Mouse (Mus musculus) ES-E14 (cell line): Measurements from ENCODE around the gene Rab37. TPM values are rescaled to one million over a fixed set of nuclear protein-coding genes. Genes with fewer than 3 reads are reported as not detected.
A peak's percentile ranks its signal among the peaks of the same experiment; 100 is the strongest.

Experiments
- DNase-seq: peaks from one replicate; pipeline ENCODE4 v3.0.0-alpha.2; 2013; ENCODE audit warnings: low read depth, low spot score
- H3K27ac ChIP-seq: 2 replicates; pipeline ENCODE4 v1.5.1; 2012; ENCODE audit warnings: low read depth, mild to moderate bottlenecking, low read length, moderate library complexity, mixed read lengths; ENCODE audit not compliant: poor library complexity, insufficient read depth, severe bottlenecking
- H3K36me3 ChIP-seq: 2 replicates; pipeline ENCODE4 v1.6.1; 2012; ENCODE audit warnings: mild to moderate bottlenecking, low read length, moderate library complexity, mixed read lengths; ENCODE audit not compliant: control insufficient read depth, poor library complexity, insufficient read depth, severe bottlenecking
- H3K4me1 ChIP-seq, 2 experiments: fragments of 150-350 bp in 1 of 2; sonication (generic) in 1 of 2; 2 replicates each; pipeline ENCODE4 v1.6.1; 2012; ENCODE audit warnings: low read length in 2 of 2, mild to moderate bottlenecking in 1 of 2, mixed read lengths in 1 of 2; ENCODE audit not compliant: control insufficient read depth in 2 of 2, insufficient read depth in 2 of 2, poor library complexity in 1 of 2
- H3K4me3 ChIP-seq, 2 experiments: fragments of 150-350 bp in 1 of 2; sonication (generic) in 1 of 2; 2 replicates each; pipeline ENCODE4 v1.5.1; 2012; ENCODE audit warnings: low read length in 2 of 2, low read depth in 1 of 2, mild to moderate bottlenecking in 1 of 2, mixed read lengths in 1 of 2; ENCODE audit not compliant: insufficient read depth in 1 of 2, poor library complexity in 1 of 2, severe bottlenecking in 1 of 2
- H3K9ac ChIP-seq: 2 replicates; pipeline ENCODE4 v1.6.1; 2012; ENCODE audit warnings: low read depth, mild to moderate bottlenecking, low read length, mixed read lengths; ENCODE audit not compliant: poor library complexity, insufficient read depth, severe bottlenecking
- H3K9me3 ChIP-seq: fragments of 150-350 bp; sonication (generic); 2 replicates; pipeline ENCODE4 v1.6.1; 2012; ENCODE audit warnings: low read depth, mild to moderate bottlenecking, low read length; ENCODE audit not compliant: control insufficient read depth, insufficient read depth
- CHD2 ChIP-seq: IDR thresholded peaks from 2 replicates; pipeline ENCODE4 v1.6.1; 2014; ENCODE audit warnings: mild to moderate bottlenecking, low read depth, low read length, inconsistent platforms
- HCFC1 ChIP-seq: IDR thresholded peaks from 2 replicates; pipeline ENCODE4 v1.6.1; 2012; ENCODE audit warnings: low read length, inconsistent platforms, borderline replicate concordance; ENCODE audit not compliant: insufficient read depth
- MAFK ChIP-seq: IDR thresholded peaks from 2 replicates; pipeline ENCODE4 v1.6.1; 2014; ENCODE audit warnings: mild to moderate bottlenecking, low read depth, low read length, inconsistent platforms; ENCODE audit not compliant: insufficient read depth
- ZC3H11A ChIP-seq: IDR thresholded peaks from 2 replicates; pipeline ENCODE4 v1.6.1; 2012; ENCODE audit warnings: low read depth, mild to moderate bottlenecking, inconsistent platforms, low read length, borderline replicate concordance
- ZNF384 ChIP-seq: IDR thresholded peaks from 2 replicates; pipeline ENCODE4 v1.6.1; 2012; ENCODE audit warnings: low read depth, low read length, inconsistent platforms
- in situ Hi-C, 2 experiments: fragments of 600-800 bp; cut with MboI; formaldehyde crosslinking; loops; one replicate each; pipeline ENCODE4 v1.15.1; 2025; ENCODE audit warnings: low sequenced_read_pairs in 2 of 2, inconsistent platforms in 1 of 2; ENCODE audit not compliant: unreplicated experiment in 2 of 2
- total RNA-seq: library from RNA; depleted of rRNA; stranded (reverse); fragments of 300-350 nt; gene quantifications from 2 replicates; pipeline ENCODE4 v1.2.3, GENCODE M21; 2012

Rab37 gene
- total RNA-seq, 1 experiment, result 0.67 TPM

DNA sequence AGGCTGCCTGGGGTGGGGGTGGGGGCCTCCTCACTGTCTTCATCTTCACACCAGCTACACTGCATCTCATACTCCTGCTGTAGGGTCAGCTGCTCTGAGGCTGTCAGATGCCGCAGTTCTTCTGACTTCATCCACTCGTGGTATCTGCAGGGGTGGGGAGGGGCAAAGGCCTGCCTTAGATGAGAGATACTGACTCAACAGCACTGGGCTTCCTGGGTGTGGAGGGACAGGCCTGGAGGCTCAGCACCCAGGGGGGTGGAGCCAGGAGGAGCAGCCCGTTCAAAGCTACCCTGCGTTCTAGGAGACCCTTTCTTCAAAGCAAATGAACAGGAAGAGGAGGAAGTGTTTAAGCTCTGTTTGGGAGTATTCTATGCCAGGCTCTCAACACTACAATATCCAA, 93.7 kb downstream of the Rab37 start:
- Histone ChIP-seq H3K27ac (no peak overlapping the region), H3K9ac (no peak overlapping the region), H3K4me1 (peaks cover 0 to 9% of the 10 kb centered on the region in 2 experiments; a peak in 1 of 4 replicates), H3K36me3 (peaks cover 27% of the 10 kb centered on the region), H3K4me3 (no peak overlapping the region), H3K9me3 (no peaks in the 10 kb centered on the region)
- TF ChIP-seq ZC3H11A (no peak), CHD2 (no peak), HCFC1 (no peak), ZNF384 (no peak), MAFK (no peak)
- in situ Hi-C loops, result no loop called here
- DNase-seq, result no peak

DNA sequence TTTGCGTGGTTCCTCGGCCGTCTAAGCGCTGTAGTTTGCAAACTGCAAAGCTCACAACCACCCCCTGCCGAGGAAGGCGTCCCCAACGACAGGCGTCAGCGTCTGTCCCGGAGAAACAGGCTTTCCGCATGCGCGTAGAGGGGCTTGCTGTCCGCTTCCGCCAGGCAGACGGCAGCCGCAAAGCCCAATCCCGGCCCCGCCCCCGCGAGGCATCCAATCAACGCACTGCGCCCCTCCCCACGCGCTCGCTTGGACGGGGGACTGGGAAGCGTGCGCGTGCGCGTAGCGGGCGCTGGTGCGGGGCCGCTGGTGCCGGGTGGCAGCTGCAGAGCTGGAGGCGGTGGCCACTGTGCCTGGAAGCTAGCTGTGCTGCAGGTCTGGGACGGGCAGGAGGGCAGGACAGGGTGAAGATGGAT, 96.0 kb downstream of the Rab37 start, which contains the start of gene Tmem104:
TSS of gene Tmem104 (plus strand) at position 264 of the 416 bp plus-strand sequence.
- DNase-seq, result peak; percentile 97
- in situ Hi-C loops, result no loop called here
- Histone ChIP-seq H3K27ac (no peak within 1 kb of the TSS), H3K4me1 (peaks cover 0 to 7% of the 10 kb centered on the region in 2 experiments; a peak in 1 of 4 replicates), H3K9ac (peak within 1 kb of the TSS; percentile 69), H3K9me3 (no peaks in the 10 kb centered on the region), H3K36me3 (peaks cover 12% of the 10 kb centered on the region; the same call in 1 of the 2 replicates), H3K4me3 (peak within 1 kb of the TSS; percentile 71 to 75)
- TF ChIP-seq CHD2 (no peak), HCFC1 (peak; percentile 73), ZC3H11A (no peak), MAFK (no peak), ZNF384 (no peak)

DNA sequence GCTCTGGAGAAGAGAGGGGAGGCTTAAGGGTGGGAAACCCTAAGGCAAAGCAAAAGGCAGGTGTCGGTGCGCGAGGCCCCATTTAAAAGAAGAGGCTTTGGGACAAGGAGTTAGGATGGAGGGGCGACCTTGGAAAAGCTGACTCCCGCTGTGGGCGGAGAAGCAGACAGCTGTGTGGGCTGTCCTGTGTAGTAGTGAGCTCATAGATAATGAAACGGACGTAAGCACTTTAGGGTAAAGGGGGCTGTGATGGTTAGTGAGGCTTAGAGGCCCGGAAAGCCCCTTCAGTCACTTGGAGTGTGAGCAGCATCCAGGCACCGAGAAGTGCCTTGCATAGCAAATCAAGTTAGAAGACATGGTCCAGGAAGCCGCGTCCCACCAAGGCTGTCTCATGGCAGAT, 96.5 kb downstream of the Rab37 start, which contains the start of gene Nat9:
TSS of gene Nat9 (minus strand) at position 167 of the 400 bp plus-strand sequence.
- peak within 1 kb of the TSS; percentile 71 to 75 for H3K4me3 ChIP-seq
- no peak within 1 kb of the TSS for H3K27ac ChIP-seq
- peaks cover 0 to 8% of the 10 kb centered on the region in 2 experiments; a peak in 1 of 4 replicates for H3K4me1 ChIP-seq
- TF ChIP-seq ZNF384 (no peak), ZC3H11A (no peak), CHD2 (no peak), MAFK (no peak), HCFC1 (no peak)
- peak within 1 kb of the TSS; percentile 69 for H3K9ac ChIP-seq
- in situ Hi-C loops, result no loop called here
- peaks cover 12% of the 10 kb centered on the region; the same call in 1 of the 2 replicates for H3K36me3 ChIP-seq
- no peak for DNase-seq
- no peaks in the 10 kb centered on the region for H3K9me3 ChIP-seq

DNA sequence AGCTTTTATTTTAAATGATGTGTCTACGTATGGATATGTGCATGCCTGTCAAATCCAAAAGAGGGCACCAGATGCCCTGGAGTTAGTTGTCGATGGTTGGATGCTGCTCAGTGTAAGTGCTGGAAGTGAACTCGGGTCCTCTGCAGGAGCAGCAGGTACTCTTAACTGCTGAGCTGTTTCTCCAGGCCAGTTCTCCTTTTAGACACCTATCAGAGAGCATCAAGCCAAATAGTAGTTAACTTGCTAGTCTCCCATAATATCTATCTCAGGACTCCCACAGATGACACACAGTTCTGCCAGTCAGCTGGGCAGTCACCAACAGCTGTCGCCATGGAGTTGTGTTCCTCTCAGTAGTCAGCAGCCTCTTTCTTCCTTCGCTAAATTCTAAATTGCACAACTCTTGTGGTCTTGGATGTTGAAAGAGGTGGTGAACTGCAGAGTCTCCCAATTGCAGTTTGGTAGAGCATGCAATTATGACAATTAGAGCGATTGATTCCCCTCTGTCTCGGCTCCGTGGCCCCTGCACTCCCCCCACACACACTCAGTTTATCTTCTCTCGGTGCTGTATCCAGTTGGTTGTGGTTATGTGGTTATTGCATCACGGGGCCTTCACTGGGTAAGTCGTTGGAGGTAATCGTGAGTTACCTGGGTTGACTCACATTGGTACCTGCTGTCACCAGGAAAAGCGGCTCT, 97.5 kb downstream of the Rab37 start:
- TF ChIP-seq ZNF384 (no peak), HCFC1 (no peak), ZC3H11A (no peak), MAFK (no peak), CHD2 (no peak)

More for the DNA sequence above, 97.5 kb downstream of the Rab37 start:
- Histone ChIP-seq H3K4me1 (peaks cover 0 to 8% of the 10 kb centered on the region in 2 experiments; a peak in 1 of 4 replicates), H3K4me3 (no peak overlapping the region), H3K36me3 (peaks cover 4% of the 10 kb centered on the region; the same call in 1 of the 2 replicates), H3K9ac (no peak overlapping the region), H3K9me3 (no peaks in the 10 kb centered on the region), H3K27ac (no peak overlapping the region)
- DNase-seq, result no peak
- in situ Hi-C loops, result no loop called here
